Mouse (Mus musculus): ENCODE measurements around the gene Copz2. TPM values are rescaled to one million over a fixed set of nuclear protein-coding genes. Genes with fewer than 3 reads are reported as not detected.
A peak's percentile ranks its signal among the peaks of the same experiment; 100 is the strongest.

Copz2 gene
- polyA plus RNA-seq, 1 experiment from 2014 or later, result 33.2 TPM

DNA sequence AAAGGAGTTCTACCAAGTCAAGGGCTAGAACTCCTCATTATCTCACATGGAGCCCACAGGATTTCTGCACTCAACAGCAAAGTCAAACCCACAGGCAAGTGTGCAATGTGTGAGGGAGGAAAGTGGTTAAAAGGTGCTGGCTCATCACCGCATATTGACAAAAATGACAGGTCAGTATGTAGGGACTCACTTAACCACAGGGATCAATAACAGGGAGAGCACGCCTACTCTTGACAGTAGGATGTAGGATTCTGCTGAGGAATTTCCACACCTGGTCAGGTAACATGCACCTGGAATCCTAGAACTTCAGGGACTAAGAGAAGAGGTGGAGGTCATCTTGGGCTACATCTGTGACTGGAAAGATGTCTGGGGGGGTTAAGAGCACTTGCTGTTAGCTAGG is 33.8 kb upstream of the Copz2 start:
- peaks cover 16% of the 10 kb centered on the region; the same call in 1 of the 2 replicates for H3K36me3 ChIP-seq (ENCODE audit: control insufficient read depth, insufficient read depth, low read length)
- WGBS, result 98% methylated on average over 2 of the region's 2 CpGs
- ATAC-seq (replicated peaks; ENCODE audit: low FRiP score), result no peak

DNA sequence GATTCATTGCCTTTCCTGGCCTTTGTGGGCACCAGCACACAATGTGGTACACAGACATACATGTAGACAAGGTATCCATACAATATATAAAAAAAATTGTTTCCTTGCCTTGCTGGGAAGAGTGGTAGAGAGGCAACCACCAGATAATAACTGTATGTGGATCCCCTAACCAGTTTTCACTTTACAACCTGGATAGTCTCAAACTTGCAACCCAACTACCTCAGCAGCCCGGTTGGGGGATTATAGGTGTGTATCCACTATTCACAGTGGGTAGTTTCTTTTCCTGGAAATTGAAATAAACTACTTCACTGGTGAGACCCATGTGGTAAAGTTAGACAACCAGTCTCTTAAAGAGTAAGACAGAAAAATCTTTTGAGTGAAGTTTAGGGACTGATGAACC is 33.2 kb upstream of the Copz2 start:
- H3K4me2 ChIP-seq (ENCODE audit: low read depth, low read length, severe bottlenecking), result no peak overlapping the region
- DNase-seq (ENCODE audit: low spot score) (no peak), ATAC-seq (replicated peaks; ENCODE audit: low FRiP score) (no peak)
- H3K9ac ChIP-seq (ENCODE audit: low read length), result no peak overlapping the region
- WGBS, result 86% methylated on average over 1 of the region's 1 CpGs
- no peaks in the 10 kb centered on the region for H3K9me3 ChIP-seq (ENCODE audit: control insufficient read depth, low read length)
- H3K36me3 ChIP-seq (ENCODE audit: control insufficient read depth, insufficient read depth, low read length), result peaks cover 19% of the 10 kb centered on the region
- H3K4me1 ChIP-seq (replicated peaks; ENCODE audit: control insufficient read depth, insufficient read depth, low read length), result no peaks in the 10 kb centered on the region
- H3K27ac ChIP-seq (ENCODE audit: low read depth, low read length), result no peak overlapping the region
- H3K4me3 ChIP-seq (ENCODE audit: low read depth, low read length), result no peak overlapping the region
- H3K27me3 ChIP-seq (ENCODE audit: control insufficient read depth, insufficient read depth, low read length), result no peaks in the 10 kb centered on the region

More for the DNA sequence above, 33.8 kb upstream of the Copz2 start:
- Histone ChIP-seq H3K4me2 (ENCODE audit: low read depth, low read length, severe bottlenecking) (no peak overlapping the region), H3K4me3 (ENCODE audit: low read depth, low read length) (no peak overlapping the region), H3K9ac (ENCODE audit: low read length) (no peak overlapping the region), H3K27ac (ENCODE audit: low read depth, low read length) (no peak overlapping the region), H3K27me3 (ENCODE audit: control insufficient read depth, insufficient read depth, low read length) (no peaks in the 10 kb centered on the region), H3K9me3 (ENCODE audit: control insufficient read depth, low read length) (no peaks in the 10 kb centered on the region), H3K4me1 (replicated peaks; ENCODE audit: control insufficient read depth, insufficient read depth, low read length) (no peaks in the 10 kb centered on the region)
- DNase-seq (ENCODE audit: low spot score), result no peak

DNA sequence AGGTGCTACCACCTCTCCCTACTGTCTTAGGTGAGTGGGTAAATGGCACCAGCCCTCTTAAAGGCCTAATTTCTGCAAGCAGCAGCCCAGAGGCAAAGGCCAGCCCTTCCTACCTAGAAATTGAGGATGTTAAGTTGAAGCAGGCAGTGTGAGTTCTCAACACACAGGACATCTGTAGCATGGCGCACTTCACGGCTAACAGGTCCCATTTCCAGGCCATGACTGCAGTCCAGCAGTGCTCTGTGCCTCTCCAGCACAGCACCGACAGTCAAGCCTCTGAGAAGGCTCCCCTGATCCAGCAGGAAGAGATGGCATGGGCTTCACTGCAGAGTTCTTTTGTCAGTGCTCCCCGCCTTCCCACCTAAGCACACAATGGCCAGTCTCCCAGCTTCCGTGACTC is 32.7 kb upstream of the Copz2 start:
- Histone ChIP-seq H3K4me3 (ENCODE audit: low read depth, low read length) (no peak overlapping the region), H3K27ac (ENCODE audit: low read depth, low read length) (no peak overlapping the region), H3K27me3 (ENCODE audit: control insufficient read depth, insufficient read depth, low read length) (no peaks in the 10 kb centered on the region), H3K4me2 (ENCODE audit: low read depth, low read length, severe bottlenecking) (no peak overlapping the region), H3K9me3 (ENCODE audit: control insufficient read depth, low read length) (no peaks in the 10 kb centered on the region), H3K36me3 (ENCODE audit: control insufficient read depth, insufficient read depth, low read length) (peaks cover 20% of the 10 kb centered on the region), H3K9ac (ENCODE audit: low read length) (no peak overlapping the region), H3K4me1 (replicated peaks; ENCODE audit: control insufficient read depth, insufficient read depth, low read length) (no peaks in the 10 kb centered on the region)
- DNase-seq (ENCODE audit: low spot score) (no peak), ATAC-seq (replicated peaks; ENCODE audit: low FRiP score) (no peak)
- 74% methylated on average over 5 of the region's 5 CpGs for WGBS

DNA sequence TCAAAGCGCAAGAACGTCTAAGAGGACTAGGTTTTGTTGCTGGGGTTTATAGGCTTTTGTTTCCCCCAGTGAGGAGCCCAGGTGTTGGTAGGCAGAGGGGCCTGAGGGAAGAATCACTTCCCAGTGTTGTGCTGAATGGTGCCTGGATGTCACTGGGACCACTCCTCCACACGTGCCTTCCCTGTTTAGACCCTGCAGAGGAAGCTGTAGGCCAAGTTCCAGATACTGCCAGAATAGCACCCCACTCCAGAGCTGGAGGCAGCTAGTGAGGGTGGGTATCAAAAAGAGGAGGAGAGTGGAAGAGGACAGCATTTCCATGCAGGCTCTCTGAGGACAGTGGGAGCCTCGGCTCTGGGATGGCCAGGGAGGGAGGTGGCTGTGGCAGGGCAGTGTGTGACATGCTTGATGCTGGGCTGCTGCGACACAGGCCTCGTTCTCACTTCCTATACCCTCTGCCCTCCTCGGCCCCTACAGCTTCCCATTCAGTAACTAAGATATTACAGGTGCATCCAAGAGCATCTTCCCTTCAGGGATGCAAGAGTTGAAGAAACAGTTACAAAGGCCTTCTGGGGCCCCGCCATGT is 31.5 kb upstream of the Copz2 start:
- H3K36me3 ChIP-seq (ENCODE audit: control insufficient read depth, insufficient read depth, low read length), result peaks cover 20% of the 10 kb centered on the region
- WGBS, result 83% methylated on average over 8 of the region's 8 CpGs
- H3K4me3 ChIP-seq (ENCODE audit: low read depth, low read length), result no peak overlapping the region
- no peaks in the 10 kb centered on the region for H3K9me3 ChIP-seq (ENCODE audit: control insufficient read depth, low read length)
- ATAC-seq (replicated peaks; ENCODE audit: low FRiP score), result no peak
- H3K27me3 ChIP-seq (ENCODE audit: control insufficient read depth, insufficient read depth, low read length), result no peaks in the 10 kb centered on the region
- no peak overlapping the region for H3K27ac ChIP-seq (ENCODE audit: low read depth, low read length)
- no peak for DNase-seq (ENCODE audit: low spot score)
- no peak overlapping the region for H3K9ac ChIP-seq (ENCODE audit: low read length)
- H3K4me2 ChIP-seq (ENCODE audit: low read depth, low read length, severe bottlenecking), result no peak overlapping the region
- peaks cover 2% of the 10 kb centered on the region for H3K4me1 ChIP-seq (replicated peaks; ENCODE audit: control insufficient read depth, insufficient read depth, low read length)

DNA sequence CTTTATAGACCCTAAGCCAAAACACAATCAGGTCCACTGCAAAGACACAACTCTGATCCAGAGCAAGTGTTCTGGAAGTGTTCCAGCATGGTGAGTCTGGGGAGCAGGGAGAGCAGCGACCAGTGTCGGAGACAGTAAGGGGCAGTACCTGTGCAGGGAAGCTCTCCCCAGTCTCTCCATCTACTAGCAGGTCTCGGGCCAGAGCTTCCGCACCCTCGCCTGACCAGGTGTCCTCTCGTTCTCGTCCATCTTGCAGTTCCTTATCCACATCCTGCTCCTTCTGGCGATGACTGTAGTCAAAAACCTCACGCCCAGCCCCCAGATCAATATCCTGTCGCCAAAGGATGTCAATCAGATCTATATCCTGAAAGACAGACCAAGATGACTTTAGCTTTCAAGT is 27.7 kb upstream of the Copz2 start:
- no peak overlapping the region for H3K9ac ChIP-seq (ENCODE audit: low read length)
- no peak overlapping the region for H3K4me3 ChIP-seq (ENCODE audit: low read depth, low read length)
- peaks cover 26% of the 10 kb centered on the region for H3K4me1 ChIP-seq (replicated peaks; ENCODE audit: control insufficient read depth, insufficient read depth, low read length)
- no peak overlapping the region for H3K27ac ChIP-seq (ENCODE audit: low read depth, low read length)
- peaks cover 14% of the 10 kb centered on the region for H3K36me3 ChIP-seq (ENCODE audit: control insufficient read depth, insufficient read depth, low read length)
- DNase-seq (ENCODE audit: low spot score), result peak; percentile 40
- no peaks in the 10 kb centered on the region for H3K9me3 ChIP-seq (ENCODE audit: control insufficient read depth, low read length)
- ATAC-seq (replicated peaks; ENCODE audit: low FRiP score), result no peak
- H3K27me3 ChIP-seq (ENCODE audit: control insufficient read depth, insufficient read depth, low read length), result no peaks in the 10 kb centered on the region
- H3K4me2 ChIP-seq (ENCODE audit: low read depth, low read length, severe bottlenecking), result no peak overlapping the region
- 94% methylated on average over 10 of the region's 10 CpGs for WGBS

DNA sequence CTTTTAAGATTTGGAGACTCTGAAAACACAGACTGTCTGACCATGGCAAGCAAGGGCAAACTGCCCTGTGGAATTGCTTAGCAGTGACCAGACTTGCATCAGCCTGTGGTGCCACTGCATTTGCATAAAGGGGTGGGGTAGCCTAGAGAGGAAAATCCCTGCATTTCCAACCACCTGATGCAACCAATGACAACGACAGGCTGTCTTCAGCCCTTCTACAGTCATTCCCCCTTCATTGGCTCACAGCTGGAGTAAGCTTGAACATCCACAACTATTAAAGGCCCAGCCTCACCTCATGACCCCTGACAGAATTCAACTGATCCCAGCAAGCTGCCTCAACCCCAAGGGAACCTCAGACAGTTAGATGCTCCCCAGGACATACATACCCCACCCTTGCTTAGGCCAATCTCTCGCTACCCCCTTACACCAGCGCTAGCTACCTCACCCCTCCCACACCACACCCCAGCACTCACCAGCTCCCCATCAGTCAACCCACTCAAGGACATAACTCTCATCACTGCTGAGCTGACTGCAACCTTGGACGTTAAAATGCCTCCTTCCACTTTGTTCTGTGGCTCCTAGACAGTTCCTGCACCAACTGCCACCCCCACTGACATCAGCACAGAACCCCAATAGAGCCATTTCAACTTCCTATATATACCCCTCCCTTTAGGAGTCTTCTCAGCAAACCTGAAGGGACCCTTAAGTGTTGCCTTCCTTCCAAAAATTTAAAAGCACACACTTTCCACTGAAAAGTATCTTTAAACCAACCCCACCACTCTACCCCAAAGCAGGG is 26.8 kb upstream of the Copz2 start:
- ATAC-seq (replicated peaks; ENCODE audit: low FRiP score) (no peak), DNase-seq (ENCODE audit: low spot score) (peak; percentile 50)
- Histone ChIP-seq H3K36me3 (ENCODE audit: control insufficient read depth, insufficient read depth, low read length) (peaks cover 14% of the 10 kb centered on the region), H3K9ac (ENCODE audit: low read length) (peak overlapping the region; percentile 67), H3K4me2 (ENCODE audit: low read depth, low read length, severe bottlenecking) (peak overlapping the region; percentile 98), H3K4me1 (replicated peaks; ENCODE audit: control insufficient read depth, insufficient read depth, low read length) (peaks cover 32% of the 10 kb centered on the region), H3K4me3 (ENCODE audit: low read depth, low read length) (peak overlapping the region; percentile 48), H3K9me3 (ENCODE audit: control insufficient read depth, low read length) (no peaks in the 10 kb centered on the region), H3K27ac (ENCODE audit: low read depth, low read length) (no peak overlapping the region), H3K27me3 (ENCODE audit: control insufficient read depth, insufficient read depth, low read length) (no peaks in the 10 kb centered on the region)
- 45% methylated on average over 4 of the region's 4 CpGs for WGBS

DNA sequence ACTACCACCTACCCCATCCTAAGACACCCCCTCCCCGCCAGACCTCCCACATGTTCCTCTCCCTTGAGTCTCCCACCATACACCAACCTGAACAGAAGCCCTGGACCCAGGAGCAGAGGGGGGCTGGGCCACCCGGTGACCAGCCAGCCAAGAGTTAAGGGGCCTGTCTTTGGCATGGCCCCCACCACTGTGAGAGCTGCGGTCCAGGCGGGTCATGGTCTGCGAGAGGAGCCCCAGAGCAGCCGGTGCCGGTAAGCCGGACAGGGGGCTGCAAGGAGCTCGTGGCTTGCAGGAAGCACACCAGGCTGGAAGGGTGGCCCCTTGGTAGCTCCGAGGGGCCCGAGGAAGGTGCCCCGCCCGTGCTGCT is 26.2 kb upstream of the Copz2 start:
- Histone ChIP-seq H3K4me2 (ENCODE audit: low read depth, low read length, severe bottlenecking) (peak overlapping the region; percentile 98), H3K27me3 (ENCODE audit: control insufficient read depth, insufficient read depth, low read length) (no peaks in the 10 kb centered on the region), H3K4me1 (replicated peaks; ENCODE audit: control insufficient read depth, insufficient read depth, low read length) (peaks cover 32% of the 10 kb centered on the region), H3K27ac (ENCODE audit: low read depth, low read length) (peak overlapping the region; percentile 84), H3K4me3 (ENCODE audit: low read depth, low read length) (peak overlapping the region; percentile 48), H3K9ac (ENCODE audit: low read length) (peak overlapping the region; percentile 67), H3K36me3 (ENCODE audit: control insufficient read depth, insufficient read depth, low read length) (peaks cover 14% of the 10 kb centered on the region), H3K9me3 (ENCODE audit: control insufficient read depth, low read length) (no peaks in the 10 kb centered on the region)
- DNase-seq (ENCODE audit: low spot score) (no peak), ATAC-seq (replicated peaks; ENCODE audit: low FRiP score) (peak; percentile 45)
- 5% methylated on average over 13 of the region's 13 CpGs for WGBS

DNA sequence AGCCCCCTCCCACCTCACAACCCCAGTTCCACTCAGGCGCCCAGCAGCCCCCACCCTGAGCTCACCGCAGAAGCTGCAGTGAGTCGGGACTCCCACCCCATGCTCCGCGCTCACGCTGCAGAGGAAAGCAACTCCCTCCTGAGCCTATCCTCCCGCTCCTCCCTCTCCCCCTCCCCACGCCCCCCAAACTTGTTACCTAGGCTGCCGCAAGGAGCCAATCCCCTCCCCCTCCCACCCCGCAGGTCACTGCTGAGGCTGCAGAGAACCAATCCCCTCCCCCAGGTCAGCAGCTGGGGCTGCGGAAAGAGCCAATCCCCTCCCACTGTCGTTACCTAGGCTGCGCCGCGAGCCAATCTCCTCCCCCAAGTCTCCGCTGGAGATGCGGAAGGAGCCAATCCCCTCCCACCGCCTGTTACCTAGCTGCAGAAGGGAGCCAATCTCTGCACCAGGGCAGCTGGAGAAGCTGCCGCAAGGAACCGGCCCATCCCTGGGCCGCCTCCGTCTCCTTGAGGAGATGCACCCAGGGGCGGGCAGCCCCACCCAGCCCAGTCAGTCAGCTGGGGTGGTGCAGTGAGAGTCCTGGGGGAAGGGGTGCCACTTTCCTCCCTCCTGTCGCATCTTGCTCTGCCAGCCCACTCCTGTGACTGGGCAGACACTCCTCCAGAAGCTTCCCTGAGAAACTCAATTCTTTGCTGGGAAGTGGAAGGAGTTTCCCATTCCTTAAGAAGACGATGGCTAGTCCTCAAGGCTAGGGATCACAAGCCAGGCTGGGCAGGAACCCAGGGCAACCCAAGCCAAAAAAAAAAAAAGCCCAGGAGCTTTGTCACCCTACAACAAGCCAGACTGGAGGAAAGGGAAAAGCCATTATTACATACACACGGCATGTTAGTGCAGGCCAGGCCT is 25.5 kb upstream of the Copz2 start:
- 2% methylated on average over 25 of the region's 26 CpGs for WGBS
- Histone ChIP-seq H3K4me1 (replicated peaks; ENCODE audit: control insufficient read depth, insufficient read depth, low read length) (peaks cover 36% of the 10 kb centered on the region), H3K4me2 (ENCODE audit: low read depth, low read length, severe bottlenecking) (peak overlapping the region; percentile 98), H3K9me3 (ENCODE audit: control insufficient read depth, low read length) (no peaks in the 10 kb centered on the region), H3K4me3 (ENCODE audit: low read depth, low read length) (peak overlapping the region; percentile 48), H3K27me3 (ENCODE audit: control insufficient read depth, insufficient read depth, low read length) (no peaks in the 10 kb centered on the region), H3K9ac (ENCODE audit: low read length) (peak overlapping the region; percentile 67), H3K27ac (ENCODE audit: low read depth, low read length) (peak overlapping the region; percentile 84), H3K36me3 (ENCODE audit: control insufficient read depth, insufficient read depth, low read length) (peaks cover 13% of the 10 kb centered on the region)
- ATAC-seq (replicated peaks; ENCODE audit: low FRiP score) (peak; percentile 95), DNase-seq (ENCODE audit: low spot score) (peak; percentile 97)

All from forebrain, embryonic 11.5 days (tissue).